In the genomic region with DNA sequence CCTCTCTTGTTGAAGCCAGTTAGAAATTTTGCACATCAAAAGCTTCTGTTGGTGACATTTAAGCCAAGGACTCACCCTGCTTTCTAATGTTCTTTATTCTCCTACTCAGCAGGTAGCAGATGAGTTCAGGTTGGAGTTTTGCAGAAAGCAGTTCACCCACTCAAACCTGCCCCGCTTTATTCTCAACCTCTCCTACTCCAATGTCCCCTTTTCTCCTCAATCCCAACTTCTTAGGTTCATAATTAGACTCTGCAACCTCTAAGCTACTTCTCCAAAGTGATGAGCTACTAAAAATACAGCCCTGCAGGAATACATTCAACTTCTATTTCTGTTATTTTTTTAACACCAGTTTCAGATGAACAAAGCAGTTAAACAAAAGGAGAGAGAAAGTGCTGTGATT, we compare ENCODE assay signal across 15 mouse cellular contexts.
"Had no signal": no experiment of that assay in that cellular context is flagged by ENCODE, and none has a peak within 500 bp of the region (broad histone marks: within the 10 kb centered on the region; RNA-seq: fewer than 3 reads in every experiment).

No protein-coding gene starts in this region.

- DNase-seq: gastrocnemius, postnatal 14 days; gastrocnemius, postnatal 36 days; heart, adult 11 months; heart, adult 2 months; heart, postnatal 14 days; heart, postnatal 36 days; kidney, adult 18-20 months; kidney, adult 8-10 months; kidney, postnatal 10 days; kidney, postnatal 36 days; layer of hippocampus, adult 9-11 months; layer of hippocampus, postnatal 36 days had no signal

- ATAC-seq: hindbrain, postnatal 0 days; intestine, embryonic 16.5 days; liver, embryonic 12.5 days had no signal
